Mouse (Mus musculus): ENCODE measurements around the gene Gm11595. TPM values are rescaled to one million over a fixed set of nuclear protein-coding genes. Genes with fewer than 3 reads are reported as not detected.
"Not testable (repeated sequence)": the region's sequence is repeated elsewhere in the genome, so short reads cannot be mapped to it uniquely, and the experiment has no call there.

Gm11595 gene
- not detected in 2 replicates for polyA plus RNA-seq (2014; fragmentation: Nextera tagmentation; extraction: Ambion mirVana)

DNA sequence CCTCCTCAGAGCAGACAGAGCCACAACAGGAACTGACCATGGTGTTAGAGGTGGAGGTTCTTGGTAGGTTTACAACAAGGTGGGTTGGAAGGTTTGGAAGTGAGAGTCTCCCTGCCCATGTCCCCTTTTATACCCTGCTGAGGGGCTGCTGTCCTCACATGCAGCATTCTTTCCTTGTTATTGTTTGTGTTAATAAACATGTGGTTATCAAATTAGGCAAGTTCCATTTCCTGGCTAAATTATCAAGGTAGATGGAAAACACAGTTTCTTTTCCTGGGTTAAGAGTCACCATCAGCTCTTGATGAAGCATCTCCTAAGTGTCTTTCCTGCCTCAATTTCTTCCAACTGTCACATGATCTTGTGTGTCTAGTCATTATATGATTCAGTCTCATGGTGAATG lies at the start of gene Gm11595:
Gene Gm11595 (minus strand): TSS at position 101 of the 400 bp plus-strand sequence.
- H3K4me3 ChIP-seq (ENCODE audit: low read depth, low read length); H3K9ac ChIP-seq (ENCODE audit: low read depth, low read length); H3K4me2 ChIP-seq; H3K27me3 ChIP-seq (ENCODE audit: control insufficient read depth, insufficient read depth, low read length); H3K9me3 ChIP-seq (replicated peaks; ENCODE audit: control insufficient read depth, low read length); H3K4me1 ChIP-seq (ENCODE audit: control insufficient read depth, insufficient read depth, low read length); H3K36me3 ChIP-seq (ENCODE audit: control insufficient read depth, insufficient read depth, low read length); ATAC-seq (replicated peaks; ENCODE audit: insufficient number of reproducible peaks, low FRiP score, low TSS enrichment); H3K27ac ChIP-seq (ENCODE audit: low read depth, low read length): not testable (repeated sequence)

DNA sequence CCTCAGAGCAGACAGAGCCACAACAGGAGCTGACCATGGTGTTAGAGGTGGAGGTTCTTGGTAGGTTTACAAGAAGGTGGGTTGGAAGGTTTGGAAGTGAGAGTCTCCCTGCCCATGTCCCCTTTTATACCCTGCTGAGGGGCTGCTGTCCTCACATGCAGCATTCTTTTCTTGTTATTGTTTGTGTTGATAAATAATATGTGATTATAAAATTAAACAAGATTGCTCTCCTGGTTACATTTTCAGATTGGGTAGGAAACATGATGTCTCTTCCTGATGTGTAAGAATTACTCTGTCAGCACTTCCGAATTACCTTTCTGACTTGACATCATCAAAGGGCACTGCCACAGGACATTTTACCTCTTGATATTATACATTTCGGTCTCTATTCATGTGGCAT lies 42.9 kb upstream of the Gm11595 start, which contains the start of gene Gm11564:
Gene Gm11564 (minus strand): TSS at position 101 of the 400 bp plus-strand sequence.
- not testable (repeated sequence) for H3K9ac ChIP-seq (ENCODE audit: low read depth, low read length); H3K27me3 ChIP-seq (ENCODE audit: control insufficient read depth, insufficient read depth, low read length); H3K4me1 ChIP-seq (ENCODE audit: control insufficient read depth, insufficient read depth, low read length); H3K36me3 ChIP-seq (ENCODE audit: control insufficient read depth, insufficient read depth, low read length); H3K4me2 ChIP-seq; H3K9me3 ChIP-seq (replicated peaks; ENCODE audit: control insufficient read depth, low read length); ATAC-seq (replicated peaks; ENCODE audit: insufficient number of reproducible peaks, low FRiP score, low TSS enrichment); H3K27ac ChIP-seq (ENCODE audit: low read depth, low read length); H3K4me3 ChIP-seq (ENCODE audit: low read depth, low read length)
- 81% methylated on average over 2 of the region's 2 CpGs for WGBS (ENCODE audit: insufficient replicate concordance)

DNA sequence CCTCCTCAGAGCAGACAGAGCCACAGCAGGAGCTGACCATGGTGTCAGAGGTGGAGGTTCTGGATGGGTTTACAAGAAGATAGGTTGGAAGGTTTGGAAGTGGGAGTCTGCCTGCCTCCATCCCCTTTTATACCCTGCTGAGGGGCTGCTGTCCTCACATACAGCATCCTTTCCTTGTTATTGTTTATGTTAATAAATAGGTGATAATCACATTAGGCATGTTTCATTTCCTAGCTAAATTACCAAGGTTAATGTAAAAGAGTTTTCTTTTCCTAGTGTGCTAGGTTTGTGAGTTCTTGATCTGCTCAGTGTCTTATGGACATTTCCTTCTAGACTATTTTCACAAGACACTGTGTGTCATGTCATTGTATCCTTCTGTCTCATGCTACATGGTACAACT lies 37.1 kb upstream of the Gm11595 start, which contains the start of gene Krtap4-13:
Gene Krtap4-13 (minus strand): TSS at position 101 of the 400 bp plus-strand sequence.
- H3K36me3 ChIP-seq (ENCODE audit: control insufficient read depth, insufficient read depth, low read length); H3K4me1 ChIP-seq (ENCODE audit: control insufficient read depth, insufficient read depth, low read length); H3K4me2 ChIP-seq; H3K27me3 ChIP-seq (ENCODE audit: control insufficient read depth, insufficient read depth, low read length); H3K27ac ChIP-seq (ENCODE audit: low read depth, low read length); ATAC-seq (replicated peaks; ENCODE audit: insufficient number of reproducible peaks, low FRiP score, low TSS enrichment); H3K9ac ChIP-seq (ENCODE audit: low read depth, low read length); H3K9me3 ChIP-seq (replicated peaks; ENCODE audit: control insufficient read depth, low read length); H3K4me3 ChIP-seq (ENCODE audit: low read depth, low read length): not testable (repeated sequence)

DNA sequence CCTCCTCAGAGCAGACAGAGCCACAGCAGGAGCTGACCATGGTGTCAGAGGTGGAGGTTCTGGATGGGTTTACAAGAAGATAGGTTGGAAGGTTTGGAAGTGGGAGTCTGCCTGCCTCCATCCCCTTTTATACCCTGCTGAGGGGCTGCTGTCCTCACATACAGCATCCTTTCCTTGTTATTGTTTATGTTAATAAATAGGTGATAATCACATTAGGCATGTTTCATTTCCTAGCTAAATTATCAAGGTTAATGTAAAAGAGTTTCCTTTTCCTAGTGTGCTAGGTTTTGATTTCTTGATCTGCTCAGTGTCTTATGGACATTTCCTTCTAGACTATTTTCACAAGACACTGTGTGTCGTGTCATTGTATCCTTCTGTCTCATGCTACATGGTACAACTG lies 31.6 kb upstream of the Gm11595 start, which contains the start of gene Gm11554:
Gene Gm11554 (minus strand): TSS at position 101 of the 400 bp plus-strand sequence.
- not testable (repeated sequence) for H3K27me3 ChIP-seq (ENCODE audit: control insufficient read depth, insufficient read depth, low read length); H3K9ac ChIP-seq (ENCODE audit: low read depth, low read length); H3K4me2 ChIP-seq; ATAC-seq (replicated peaks; ENCODE audit: insufficient number of reproducible peaks, low FRiP score, low TSS enrichment); H3K9me3 ChIP-seq (replicated peaks; ENCODE audit: control insufficient read depth, low read length); H3K27ac ChIP-seq (ENCODE audit: low read depth, low read length); H3K36me3 ChIP-seq (ENCODE audit: control insufficient read depth, insufficient read depth, low read length); H3K4me3 ChIP-seq (ENCODE audit: low read depth, low read length); H3K4me1 ChIP-seq (ENCODE audit: control insufficient read depth, insufficient read depth, low read length)
- no CpG with 5 or more reads among the region's 1 CpGs for WGBS (ENCODE audit: insufficient replicate concordance)

DNA sequence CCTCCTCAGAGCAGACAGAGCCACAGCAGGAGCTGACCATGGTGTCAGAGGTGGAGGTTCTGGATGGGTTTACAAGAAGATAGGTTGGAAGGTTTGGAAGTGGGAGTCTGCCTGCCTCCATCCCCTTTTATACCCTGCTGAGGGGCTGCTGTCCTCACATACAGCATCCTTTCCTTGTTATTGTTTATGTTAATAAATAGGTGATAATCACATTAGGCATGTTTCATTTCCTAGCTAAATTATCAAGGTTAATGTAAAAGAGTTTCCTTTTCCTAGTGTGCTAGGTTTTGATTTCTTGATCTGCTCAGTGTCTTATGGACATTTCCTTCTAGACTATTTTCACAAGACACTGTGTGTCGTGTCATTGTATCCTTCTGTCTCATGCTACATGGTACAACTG lies 26.1 kb upstream of the Gm11595 start, which contains the start of gene Gm11569:
Gene Gm11569 (minus strand): TSS at position 101 of the 400 bp plus-strand sequence.
- not testable (repeated sequence) for H3K9ac ChIP-seq (ENCODE audit: low read depth, low read length); H3K9me3 ChIP-seq (replicated peaks; ENCODE audit: control insufficient read depth, low read length); H3K4me3 ChIP-seq (ENCODE audit: low read depth, low read length); H3K36me3 ChIP-seq (ENCODE audit: control insufficient read depth, insufficient read depth, low read length); H3K27me3 ChIP-seq (ENCODE audit: control insufficient read depth, insufficient read depth, low read length); ATAC-seq (replicated peaks; ENCODE audit: insufficient number of reproducible peaks, low FRiP score, low TSS enrichment); H3K27ac ChIP-seq (ENCODE audit: low read depth, low read length); H3K4me2 ChIP-seq; H3K4me1 ChIP-seq (ENCODE audit: control insufficient read depth, insufficient read depth, low read length)
- no CpG with 5 or more reads among the region's 1 CpGs for WGBS (ENCODE audit: insufficient replicate concordance)

DNA sequence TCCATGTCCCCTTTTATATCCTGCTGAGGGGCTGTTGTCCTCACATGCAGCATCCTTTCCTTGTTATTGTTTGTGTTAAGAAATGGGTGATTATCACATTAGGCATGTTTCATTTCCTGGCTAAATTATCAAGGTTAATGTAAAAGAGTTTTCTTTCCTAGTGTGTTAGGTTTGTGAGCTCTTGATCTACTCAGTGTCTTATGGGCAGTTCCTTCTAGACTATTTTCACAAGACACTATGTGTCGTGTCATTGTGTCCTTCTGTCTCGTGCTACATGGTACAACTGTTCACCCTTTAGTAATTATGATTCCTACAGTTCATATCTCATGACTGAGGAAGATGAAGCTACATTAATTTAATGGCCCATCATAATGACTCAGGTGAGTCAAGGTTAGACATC lies 20.7 kb upstream of the Gm11595 start, which contains the start of gene Gm11596:
Gene Gm11596 (minus strand): TSS at position 101 of the 400 bp plus-strand sequence.
- Histone ChIP-seq H3K27me3 (ENCODE audit: control insufficient read depth, insufficient read depth, low read length) (no peaks in the 10 kb centered on the region), H3K27ac (ENCODE audit: low read depth, low read length) (no peak within 1 kb of the TSS), H3K4me2 (no peak within 1 kb of the TSS), H3K4me1 (ENCODE audit: control insufficient read depth, insufficient read depth, low read length) (no peaks in the 10 kb centered on the region), H3K4me3 (ENCODE audit: low read depth, low read length) (no peak within 1 kb of the TSS), H3K36me3 (ENCODE audit: control insufficient read depth, insufficient read depth, low read length) (no peaks in the 10 kb centered on the region), H3K9ac (ENCODE audit: low read depth, low read length) (no peak within 1 kb of the TSS), H3K9me3 (replicated peaks; ENCODE audit: control insufficient read depth, low read length) (no peaks in the 10 kb centered on the region)
- WGBS (ENCODE audit: insufficient replicate concordance), result 72% methylated on average over 2 of the region's 2 CpGs
- ATAC-seq (replicated peaks; ENCODE audit: insufficient number of reproducible peaks, low FRiP score, low TSS enrichment), result no peak

DNA sequence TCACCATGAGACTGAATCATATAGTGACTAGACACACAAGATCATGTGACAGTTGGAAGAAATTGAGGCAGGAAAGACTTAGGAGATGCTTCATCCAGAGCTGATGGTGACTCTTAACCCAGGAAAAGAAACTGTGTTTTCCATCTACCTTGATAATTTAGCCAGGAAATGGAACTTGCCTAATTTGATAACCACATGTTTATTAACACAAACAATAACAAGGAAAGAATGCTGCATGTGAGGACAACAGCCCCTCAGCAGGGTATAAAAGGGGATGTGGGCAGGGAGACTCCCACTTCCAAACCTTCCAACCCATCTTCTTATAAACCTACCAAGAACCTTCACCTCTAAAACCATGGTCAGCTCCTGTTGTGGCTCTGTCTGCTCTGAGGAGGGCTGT lies 12.2 kb upstream of the Gm11595 start, which contains the start of gene Krtap4-9:
Gene Krtap4-9 (plus strand): TSS at position 301 of the 400 bp plus-strand sequence.
- H3K9ac ChIP-seq (ENCODE audit: low read depth, low read length); H3K4me2 ChIP-seq; H3K27ac ChIP-seq (ENCODE audit: low read depth, low read length); ATAC-seq (replicated peaks; ENCODE audit: insufficient number of reproducible peaks, low FRiP score, low TSS enrichment); H3K4me3 ChIP-seq (ENCODE audit: low read depth, low read length); H3K4me1 ChIP-seq (ENCODE audit: control insufficient read depth, insufficient read depth, low read length); H3K36me3 ChIP-seq (ENCODE audit: control insufficient read depth, insufficient read depth, low read length); H3K9me3 ChIP-seq (replicated peaks; ENCODE audit: control insufficient read depth, low read length); H3K27me3 ChIP-seq (ENCODE audit: control insufficient read depth, insufficient read depth, low read length): not testable (repeated sequence)

DNA sequence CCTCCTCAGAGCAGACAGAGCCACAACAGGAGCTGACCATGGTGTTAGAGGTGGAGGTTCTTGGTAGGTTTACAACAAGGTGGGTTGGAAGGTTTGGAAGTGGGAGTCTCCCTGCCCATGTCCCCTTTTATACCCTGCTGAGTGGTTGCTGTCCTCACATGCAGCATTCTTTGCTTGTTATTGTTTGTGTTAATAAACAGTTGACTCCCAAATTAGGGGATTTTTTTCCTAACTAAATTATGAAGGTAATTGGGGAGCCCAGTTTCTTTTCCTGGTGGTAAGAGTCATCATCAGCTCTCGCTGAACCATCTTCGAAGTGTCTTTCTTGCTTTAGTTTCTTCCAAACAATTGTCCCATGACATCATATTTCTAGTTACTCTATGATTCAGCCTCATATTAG lies 7.9 kb upstream of the Gm11595 start, which contains the start of gene Krtap4-8:
Gene Krtap4-8 (minus strand): TSS at position 101 of the 400 bp plus-strand sequence.
- H3K27me3 ChIP-seq (ENCODE audit: control insufficient read depth, insufficient read depth, low read length), result no peaks in the 10 kb centered on the region
- WGBS (ENCODE audit: insufficient replicate concordance), result 93% methylated on average over 2 of the region's 2 CpGs
- no peak within 1 kb of the TSS for H3K9ac ChIP-seq (ENCODE audit: low read depth, low read length)
- no peak for ATAC-seq (replicated peaks; ENCODE audit: insufficient number of reproducible peaks, low FRiP score, low TSS enrichment)
- H3K4me2 ChIP-seq, result no peak within 1 kb of the TSS
- H3K4me1 ChIP-seq (ENCODE audit: control insufficient read depth, insufficient read depth, low read length), result no peaks in the 10 kb centered on the region
- H3K36me3 ChIP-seq (ENCODE audit: control insufficient read depth, insufficient read depth, low read length), result no peaks in the 10 kb centered on the region
- H3K9me3 ChIP-seq (replicated peaks; ENCODE audit: control insufficient read depth, low read length), result no peaks in the 10 kb centered on the region
- no peak within 1 kb of the TSS for H3K4me3 ChIP-seq (ENCODE audit: low read depth, low read length)
- H3K27ac ChIP-seq (ENCODE audit: low read depth, low read length), result no peak within 1 kb of the TSS

DNA sequence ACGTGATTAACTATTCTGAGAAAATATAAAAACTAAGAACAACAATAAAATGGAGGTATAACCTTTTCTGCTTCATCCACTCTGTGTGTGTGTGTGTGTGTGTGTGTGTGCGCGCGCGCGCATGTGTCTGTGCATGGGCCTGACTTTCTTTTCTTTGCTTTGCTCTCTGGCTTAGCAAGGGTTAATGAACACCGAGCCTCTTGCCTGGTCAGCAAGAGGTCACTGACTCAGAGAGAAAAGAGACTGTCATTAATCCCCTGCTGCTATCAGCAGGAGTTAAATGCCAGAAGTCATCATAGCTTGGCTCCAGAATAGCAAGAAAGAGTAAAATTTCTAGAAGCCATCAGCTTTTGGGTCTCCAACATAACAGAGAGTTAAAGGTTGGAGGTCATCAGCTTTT lies 5.7 kb upstream of the Gm11595 start:
- H3K4me3 ChIP-seq (ENCODE audit: low read depth, low read length), result no peak overlapping the region
- no peak overlapping the region for H3K27ac ChIP-seq (ENCODE audit: low read depth, low read length)
- no peak overlapping the region for H3K4me2 ChIP-seq
- H3K9me3 ChIP-seq (replicated peaks; ENCODE audit: control insufficient read depth, low read length), result no peaks in the 10 kb centered on the region
- H3K27me3 ChIP-seq (ENCODE audit: control insufficient read depth, insufficient read depth, low read length), result no peaks in the 10 kb centered on the region
- no peak overlapping the region for H3K9ac ChIP-seq (ENCODE audit: low read depth, low read length)
- ATAC-seq (replicated peaks; ENCODE audit: insufficient number of reproducible peaks, low FRiP score, low TSS enrichment), result no peak
- no peaks in the 10 kb centered on the region for H3K36me3 ChIP-seq (ENCODE audit: control insufficient read depth, insufficient read depth, low read length)
- WGBS (ENCODE audit: insufficient replicate concordance), result 74% methylated on average over 7 of the region's 7 CpGs
- no peaks in the 10 kb centered on the region for H3K4me1 ChIP-seq (ENCODE audit: control insufficient read depth, insufficient read depth, low read length)

Data from heart, embryonic 11.5 days (tissue).